Mouse (Mus musculus) liver, embryonic 15.5 days (tissue): Measurements from ENCODE around the gene Pgpep1l. TPM values are rescaled to one million over a fixed set of nuclear protein-coding genes. Genes with fewer than 3 reads are reported as not detected.
"Not testable (repeated sequence)": the region's sequence is repeated elsewhere in the genome, so short reads cannot be mapped to it uniquely, and the experiment has no call there.

ENCODE experiments used
- ATAC-seq: fragments of 200-750 bp; cut with Nextera tagmentation; 2 replicates; pipeline ENCODE4 v1.8.0; 2017; ENCODE audit warnings: moderate number of reproducible peaks, mild to moderate bottlenecking, moderate library complexity; ENCODE audit not compliant: insufficient read depth
- H3K27ac ChIP-seq: fragments of 300-500 bp; sonication (generic); replicated peaks from 2 replicates; pipeline ENCODE4 v1.5.1; 2015; ENCODE audit warnings: mild to moderate bottlenecking, inconsistent platforms
- H3K27me3 ChIP-seq: fragments of 300-500 bp; sonication (generic); 2 replicates; pipeline ENCODE4 v1.6.1; 2015; ENCODE audit warnings: mild to moderate bottlenecking, inconsistent platforms
- H3K36me3 ChIP-seq: fragments of 300-500 bp; sonication (generic); replicated peaks from 2 replicates; pipeline ENCODE4 v1.6.1; 2015; ENCODE audit warnings: moderate library complexity, mild to moderate bottlenecking, inconsistent platforms
- H3K4me1 ChIP-seq: fragments of 300-500 bp; sonication (generic); replicated peaks from 2 replicates; pipeline ENCODE4 v1.6.1; 2015; ENCODE audit warnings: inconsistent platforms
- H3K4me2 ChIP-seq: fragments of 300-500 bp; sonication (generic); 2 replicates; pipeline ENCODE4 v1.6.1; 2015; ENCODE audit warnings: moderate library complexity, mild to moderate bottlenecking, inconsistent platforms
- H3K4me3 ChIP-seq: fragments of 300-500 bp; sonication (generic); replicated peaks from 2 replicates; pipeline ENCODE4 v1.5.1; 2015; ENCODE audit warnings: mild to moderate bottlenecking, inconsistent platforms
- H3K9ac ChIP-seq: fragments of 300-500 bp; sonication (generic); 2 replicates; pipeline ENCODE4 v1.6.1; 2015; ENCODE audit warnings: moderate library complexity, mild to moderate bottlenecking, inconsistent platforms
- H3K9me3 ChIP-seq: fragments of 300-500 bp; sonication (generic); replicated peaks from 2 replicates; pipeline ENCODE4 v1.6.1; 2016; ENCODE audit warnings: inconsistent platforms
- WGBS: fragments of 180-500 bp; shearing (Covaris S2); methylation state at CpG from one replicate; pipeline ENCODE4 v1.1.7; 2015; ENCODE audit warnings: mixed read lengths; ENCODE audit not compliant: insufficient replicate concordance; 5-methylcytosine and 5-hydroxymethylcytosine counted together
- polyA plus RNA-seq: library from polyadenylated mRNA; unstranded; fragments of >200 nt; fragmentation: Nextera tagmentation; extraction: Ambion mirVana; gene quantifications from 2 replicates; pipeline ENCODE4 v1.2.1, GENCODE M21; 2015

The Pgpep1l gene
- polyA plus RNA-seq, 1 experiment from 2014 or later, result not detected

DNA sequence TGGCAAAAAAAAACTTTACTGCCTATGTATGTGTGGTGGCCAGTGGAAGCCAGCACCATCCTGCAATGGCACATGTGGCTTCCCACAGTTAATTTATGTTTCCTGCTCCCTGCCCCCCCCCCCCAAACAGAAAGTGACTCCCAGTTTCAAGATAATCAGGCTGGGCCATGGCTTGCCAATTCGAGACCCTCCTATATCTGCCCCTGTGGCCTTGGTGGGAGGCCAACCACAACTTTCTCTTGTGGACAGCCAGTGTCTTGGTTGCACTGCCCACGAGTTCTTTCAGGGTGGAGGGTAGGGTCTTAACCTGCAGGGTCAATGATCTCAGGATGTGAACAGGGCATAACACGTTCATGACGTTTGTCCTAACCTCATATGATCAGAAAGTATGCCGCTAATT is 32.5 kb upstream of the Pgpep1l start:
- H3K27ac ChIP-seq, result no peak overlapping the region
- no peak overlapping the region for H3K4me3 ChIP-seq
- no peaks in the 10 kb centered on the region for H3K4me1 ChIP-seq
- no peaks in the 10 kb centered on the region for H3K9me3 ChIP-seq
- no peak overlapping the region for H3K9ac ChIP-seq
- H3K36me3 ChIP-seq, result no peaks in the 10 kb centered on the region
- WGBS, result 55% methylated on average over 5 of the region's 5 CpGs
- H3K27me3 ChIP-seq, result no peaks in the 10 kb centered on the region
- H3K4me2 ChIP-seq, result no peak overlapping the region
- ATAC-seq, result no peak

GRCm38 (mm10) chr7:68293997-68294789 is 30.2 kb upstream of the Pgpep1l start:
- no peaks in the 10 kb centered on the region for H3K27me3 ChIP-seq
- H3K4me2 ChIP-seq, result no peak overlapping the region
- H3K36me3 ChIP-seq, result no peaks in the 10 kb centered on the region
- no peak overlapping the region for H3K4me3 ChIP-seq
- ATAC-seq, result no peak
- no peak overlapping the region for H3K9ac ChIP-seq
- 64% methylated on average over 16 of the region's 16 CpGs for WGBS
- H3K4me1 ChIP-seq, result no peaks in the 10 kb centered on the region
- no peak overlapping the region for H3K27ac ChIP-seq
- no peaks in the 10 kb centered on the region for H3K9me3 ChIP-seq

GRCm38 (mm10) chr7:68291603-68292002 is 27.6 kb upstream of the Pgpep1l start:
- Histone ChIP-seq H3K9ac (no peak overlapping the region), H3K9me3 (no peaks in the 10 kb centered on the region), H3K36me3 (no peaks in the 10 kb centered on the region), H3K27me3 (no peaks in the 10 kb centered on the region), H3K27ac (no peak overlapping the region), H3K4me3 (no peak overlapping the region), H3K4me1 (no peaks in the 10 kb centered on the region), H3K4me2 (no peak overlapping the region)
- 33% methylated on average over 1 of the region's 1 CpGs for WGBS
- no peak for ATAC-seq

- H3K27ac ChIP-seq, result no peak overlapping the region
- no peak overlapping the region for H3K4me3 ChIP-seq
- H3K4me2 ChIP-seq, result no peak overlapping the region
- H3K4me1 ChIP-seq, result 0 out of 2 replicates have a peak, but pooled peaks cover 5% of the 10 kb centered on the region
- ATAC-seq, result no peak
- H3K9ac ChIP-seq, result no peak overlapping the region
- WGBS, result 75% methylated on average over 8 of the region's 8 CpGs
- H3K36me3 ChIP-seq, result no peaks in the 10 kb centered on the region
- no peaks in the 10 kb centered on the region for H3K27me3 ChIP-seq
- H3K9me3 ChIP-seq, result no peaks in the 10 kb centered on the region
Observed at GRCm38 (mm10) chr7:68289081-68289480, 25.0 kb upstream of the Pgpep1l start.

GRCm38 (mm10) chr7:68288000-68288399 is 24.0 kb upstream of the Pgpep1l start:
- ATAC-seq, result not testable (repeated sequence)
- 76% methylated on average over 4 of the region's 4 CpGs for WGBS

DNA sequence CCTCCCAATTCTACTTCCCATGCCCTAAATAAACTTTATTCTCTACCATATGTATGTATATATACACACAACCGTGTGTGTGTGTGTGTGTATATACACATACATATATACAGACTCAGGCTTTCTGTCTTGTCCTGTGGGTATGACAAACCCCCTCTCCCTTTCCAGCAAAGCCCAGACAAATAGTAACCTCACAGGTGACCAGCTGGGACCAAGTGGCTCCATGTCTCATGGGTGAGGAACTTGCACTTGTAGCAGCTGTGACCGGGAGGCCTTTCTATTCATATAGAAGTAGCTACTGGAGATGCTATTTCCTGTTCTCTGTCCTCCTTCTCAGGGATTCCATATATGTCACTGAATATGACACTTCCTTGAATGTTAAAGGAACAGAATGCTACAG is 23.5 kb upstream of the Pgpep1l start:
- H3K36me3 ChIP-seq, result no peaks in the 10 kb centered on the region
- no peak overlapping the region for H3K9ac ChIP-seq
- no peak overlapping the region for H3K4me3 ChIP-seq
- no peak for ATAC-seq
- H3K4me2 ChIP-seq, result no peak overlapping the region
- H3K4me1 ChIP-seq, result 0 out of 2 replicates have a peak, but pooled peaks cover 9% of the 10 kb centered on the region
- no peaks in the 10 kb centered on the region for H3K27me3 ChIP-seq
- H3K9me3 ChIP-seq, result no peaks in the 10 kb centered on the region
- H3K27ac ChIP-seq, result no peak overlapping the region
- 59% methylated on average over 2 of the region's 2 CpGs for WGBS

More at GRCm38 (mm10) chr7:68288000-68288399, 24.0 kb upstream of the Pgpep1l start:
- not testable (repeated sequence) for H3K27ac ChIP-seq, H3K36me3 ChIP-seq, H3K9me3 ChIP-seq, H3K4me1 ChIP-seq, H3K27me3 ChIP-seq, H3K9ac ChIP-seq, H3K4me3 ChIP-seq, H3K4me2 ChIP-seq

GRCm38 (mm10) chr7:68286526-68287481 is 22.8 kb upstream of the Pgpep1l start:
- 74% methylated on average over 24 of the region's 24 CpGs for WGBS
- ATAC-seq, result no peak
- no peak overlapping the region for H3K9ac ChIP-seq

GRCm38 (mm10) chr7:68285851-68286298 is 21.8 kb upstream of the Pgpep1l start:
- no peak overlapping the region for H3K9ac ChIP-seq
- no peaks in the 10 kb centered on the region for H3K36me3 ChIP-seq
- WGBS, result 48% methylated on average over 8 of the region's 8 CpGs
- no peak overlapping the region for H3K4me2 ChIP-seq
- no peaks in the 10 kb centered on the region for H3K9me3 ChIP-seq
- no peaks in the 10 kb centered on the region for H3K27me3 ChIP-seq
- ATAC-seq, result no peak
- H3K4me1 ChIP-seq, result 0 out of 2 replicates have a peak, but pooled peaks cover 13% of the 10 kb centered on the region
- H3K4me3 ChIP-seq, result no peak overlapping the region
- no peak overlapping the region for H3K27ac ChIP-seq

More at GRCm38 (mm10) chr7:68286526-68287481, 22.8 kb upstream of the Pgpep1l start:
- no peak overlapping the region for H3K4me3 ChIP-seq
- H3K36me3 ChIP-seq, result no peaks in the 10 kb centered on the region
- no peaks in the 10 kb centered on the region for H3K9me3 ChIP-seq
- H3K4me2 ChIP-seq, result no peak overlapping the region
- H3K4me1 ChIP-seq, result 0 out of 2 replicates have a peak, but pooled peaks cover 13% of the 10 kb centered on the region
- no peak overlapping the region for H3K27ac ChIP-seq
- no peaks in the 10 kb centered on the region for H3K27me3 ChIP-seq

DNA sequence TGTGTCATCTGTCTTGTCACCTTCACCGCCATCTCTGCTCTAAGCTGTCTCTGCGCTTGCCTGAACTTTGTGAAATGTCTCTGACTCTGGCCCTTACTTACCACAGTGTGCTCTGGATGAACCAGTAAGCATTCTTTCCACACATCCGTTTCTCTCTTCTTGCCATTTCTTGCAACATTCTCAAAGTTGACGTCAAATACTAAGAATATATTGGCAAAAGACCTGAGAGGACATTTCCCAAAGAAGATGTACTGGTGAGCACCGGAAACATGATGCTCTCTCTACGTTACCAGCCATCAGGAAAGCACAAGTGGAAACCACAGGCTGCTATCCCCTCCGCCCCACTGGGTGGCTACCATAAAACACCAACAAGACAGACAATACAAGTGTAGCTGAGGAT is 19.7 kb upstream of the Pgpep1l start:
- WGBS, result 62% methylated on average over 7 of the region's 7 CpGs
- no peak for ATAC-seq
- H3K9ac ChIP-seq, result no peak overlapping the region
- H3K27me3 ChIP-seq, result no peaks in the 10 kb centered on the region
- no peak overlapping the region for H3K4me2 ChIP-seq
- H3K27ac ChIP-seq, result no peak overlapping the region
- H3K4me3 ChIP-seq, result no peak overlapping the region
- no peaks in the 10 kb centered on the region for H3K36me3 ChIP-seq
- H3K9me3 ChIP-seq, result no peaks in the 10 kb centered on the region
- H3K4me1 ChIP-seq, result 0 out of 2 replicates have a peak, but pooled peaks cover 13% of the 10 kb centered on the region

DNA sequence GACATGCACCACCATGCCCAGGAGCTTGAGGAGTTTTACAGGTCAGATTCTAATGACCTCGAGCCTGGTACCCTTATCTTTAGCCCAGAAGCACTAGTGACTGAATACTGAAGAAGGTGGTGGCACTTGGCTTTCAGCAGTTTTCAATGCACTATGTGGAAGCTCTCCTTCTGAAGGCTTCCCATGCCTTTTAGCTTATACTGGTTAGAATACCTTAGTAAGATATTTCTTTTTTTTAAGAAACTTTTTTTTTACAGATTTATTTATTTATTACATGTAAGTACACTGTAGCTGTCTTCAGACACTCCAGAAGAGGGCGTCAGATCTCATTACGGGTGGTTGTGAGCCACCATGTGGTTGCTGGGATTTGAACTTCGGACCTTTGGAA is 19.1 kb upstream of the Pgpep1l start:
- not testable (repeated sequence) for ATAC-seq, H3K9me3 ChIP-seq, H3K27me3 ChIP-seq, H3K4me3 ChIP-seq, H3K36me3 ChIP-seq, H3K9ac ChIP-seq
- H3K4me1 ChIP-seq, result 0 out of 2 replicates have a peak, but pooled peaks cover 13% of the 10 kb centered on the region
- peak overlapping the region; percentile 15; the same call in 1 of the 2 replicates for H3K27ac ChIP-seq
- WGBS, result 55% methylated on average over 4 of the region's 4 CpGs
- H3K4me2 ChIP-seq, result peak overlapping the region; percentile 5; the same call in 1 of the 2 replicates
